Mouse (Mus musculus): Measurements from ENCODE around the gene Actrt3.
"Not testable (repeated sequence)": the region's sequence is repeated elsewhere in the genome, so short reads cannot be mapped to it uniquely, and the experiment has no call there.

Actrt3 gene

GRCm38 (mm10) chr3:30588865-30589264, 10.9 kb downstream of the Actrt3 start:
- in situ Hi-C loops (cut with MboI, MseI): loop anchor here (25.0 kb wide), 1 partner anchor 1923 kb away; the partner anchor contains the start of gene Zfp639

- in situ Hi-C loops (cut with MboI, MseI): no loop called here
Observed at GRCm38 (mm10) chr3:30573549-30573948, 26.2 kb downstream of the Actrt3 start.

DNA sequence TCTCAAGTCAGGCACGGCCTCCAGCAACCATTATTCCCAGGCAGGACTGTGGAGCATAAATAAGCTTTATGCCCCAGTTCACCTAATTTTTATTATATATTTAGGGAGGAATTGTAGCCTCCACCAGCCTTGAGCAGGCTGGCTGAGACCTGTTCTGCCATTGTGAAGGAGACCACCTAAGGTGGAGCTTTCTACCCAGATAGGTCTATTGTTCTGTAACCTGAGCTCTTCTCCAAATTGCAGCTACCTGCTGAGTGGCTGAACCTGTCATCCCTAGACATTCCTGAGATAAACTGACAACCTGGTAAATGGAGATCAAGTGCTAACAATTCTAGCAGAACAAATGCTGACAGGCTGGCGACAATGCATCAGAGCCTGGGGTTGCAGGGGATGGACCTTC, 33.4 kb downstream of the Actrt3 start:
- in situ Hi-C loops (cut with MboI, MseI): not testable (repeated sequence)

DNA sequence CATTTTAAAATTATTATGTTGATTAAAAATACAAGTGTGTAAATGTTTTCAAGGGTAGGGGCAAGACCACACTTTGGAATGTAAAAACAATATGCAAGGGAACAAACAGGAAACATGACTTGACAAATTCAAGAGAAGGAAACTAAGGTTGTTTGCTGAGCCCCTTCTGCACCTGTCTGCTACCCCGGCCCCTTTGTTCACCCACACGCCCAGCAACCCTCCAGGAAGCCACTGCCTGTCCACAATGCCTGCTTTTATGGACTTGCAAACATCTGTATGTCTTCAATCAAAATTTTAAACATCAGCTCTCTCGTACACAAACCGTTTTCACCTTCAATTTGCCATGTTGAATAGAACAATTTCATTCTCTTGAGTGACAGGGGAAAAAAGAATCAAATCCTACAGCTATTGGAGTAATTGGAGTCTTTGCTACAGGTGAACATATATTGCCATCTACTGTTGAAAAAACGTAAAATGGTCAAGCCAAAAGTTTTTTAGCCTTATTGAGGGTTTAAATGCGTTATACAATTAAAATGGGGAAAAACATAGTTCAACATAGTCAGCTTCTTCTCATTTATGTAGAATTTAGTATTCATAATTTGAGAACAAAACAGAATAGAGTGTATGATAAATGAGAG, 38.9 kb downstream of the Actrt3 start:
- in situ Hi-C loops (cut with MboI, MseI): no loop called here

- in situ Hi-C loops (cut with MboI, MseI): no loop called here
Observed at GRCm38 (mm10) chr3:30553741-30554140, 46.0 kb downstream of the Actrt3 start.

GRCm38 (mm10) chr3:30550218-30550617, 49.5 kb downstream of the Actrt3 start:
- in situ Hi-C loops (cut with MboI, MseI): no loop called here

- in situ Hi-C loops (cut with MboI, MseI): loop anchor here (25.0 kb wide), 1 partner anchor 537 kb away; no protein-coding TSS in a partner anchor
Observed at GRCm38 (mm10) chr3:30548928-30549327, 50.8 kb downstream of the Actrt3 start.

GRCm38 (mm10) chr3:30547908-30548307, 51.8 kb downstream of the Actrt3 start, which contains the start of gene Mecom:
TSS of gene Mecom (minus strand) at chr3:30548008.
- in situ Hi-C loops (cut with MboI, MseI): loop anchor here (25.0 kb wide), 1 partner anchor 536 kb away; no protein-coding TSS in a partner anchor
